Mouse (Mus musculus) embryonic fibroblast, embryonic 13.5 days (primary cell): ENCODE measurements at regions not wholly inside any gene's neighbourhood (a gene's known extent, or its start where the extent isn't known, plus 50 kb on each side); places are given as distances from the start of the nearest gene placed in this dataset.

ENCODE experiments used
- CTCF ChIP-seq: IDR thresholded peaks from 2 replicates; pipeline ENCODE4 v1.5.1; 2011; ENCODE audit warnings: mild to moderate bottlenecking, control low read depth, low read length, moderate library complexity, borderline replicate concordance; ENCODE audit not compliant: insufficient read depth
- POLR2A ChIP-seq: IDR thresholded peaks from 2 replicates; pipeline ENCODE4 v1.6.1; 2011; ENCODE audit warnings: low read depth, mild to moderate bottlenecking, control low read depth, low read length, moderate library complexity

- TF ChIP-seq CTCF, result no peak
- no peak for TF ChIP-seq POLR2A
Observed at GRCm38 (mm10) chr14:24908377-24908776, 421.5 kb downstream of the Rps24 start.
